Mouse (Mus musculus): ENCODE measurements around the gene H2-Eb1. TPM values are rescaled to one million over a fixed set of nuclear protein-coding genes. Genes with fewer than 3 reads are reported as not detected.

Gene H2-Eb1
- 10 to 100 TPM; 26.8 to 67.1 TPM for polyA plus RNA-seq (2017; shearing (Covaris generic))

DNA sequence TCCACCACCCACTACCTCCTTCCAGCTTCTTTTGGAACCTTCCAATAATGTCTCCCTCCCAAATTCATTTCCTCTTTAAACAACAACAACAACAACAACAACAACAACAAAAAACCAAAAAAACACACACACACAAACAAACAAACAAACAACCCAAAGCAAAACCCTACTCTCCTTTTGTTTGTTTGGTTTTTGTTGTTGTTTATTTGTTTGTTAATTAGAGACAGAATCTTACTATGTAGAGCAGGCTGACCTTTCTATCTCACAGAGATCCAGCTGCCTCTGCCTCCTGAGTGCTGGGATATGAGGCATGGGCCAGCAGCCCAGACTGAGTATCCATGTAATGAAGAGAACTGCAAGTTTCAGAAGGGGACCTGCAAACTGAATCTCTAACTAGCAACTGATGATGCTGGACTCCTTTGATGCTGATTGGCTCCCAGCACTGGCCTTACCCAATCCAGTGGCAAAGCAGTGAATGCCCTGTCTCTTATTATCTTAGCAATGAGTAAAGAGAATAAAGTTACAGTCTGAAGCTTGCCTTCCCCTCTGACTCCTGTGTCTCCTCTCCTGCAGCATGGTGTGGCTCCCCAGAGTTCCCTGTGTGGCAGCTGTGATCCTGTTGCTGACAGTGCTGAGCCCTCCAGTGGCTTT lies at the start of gene H2-Eb1:
Gene H2-Eb1 (plus strand): TSS at position 488 of the 651 bp plus-strand sequence.

DNA sequence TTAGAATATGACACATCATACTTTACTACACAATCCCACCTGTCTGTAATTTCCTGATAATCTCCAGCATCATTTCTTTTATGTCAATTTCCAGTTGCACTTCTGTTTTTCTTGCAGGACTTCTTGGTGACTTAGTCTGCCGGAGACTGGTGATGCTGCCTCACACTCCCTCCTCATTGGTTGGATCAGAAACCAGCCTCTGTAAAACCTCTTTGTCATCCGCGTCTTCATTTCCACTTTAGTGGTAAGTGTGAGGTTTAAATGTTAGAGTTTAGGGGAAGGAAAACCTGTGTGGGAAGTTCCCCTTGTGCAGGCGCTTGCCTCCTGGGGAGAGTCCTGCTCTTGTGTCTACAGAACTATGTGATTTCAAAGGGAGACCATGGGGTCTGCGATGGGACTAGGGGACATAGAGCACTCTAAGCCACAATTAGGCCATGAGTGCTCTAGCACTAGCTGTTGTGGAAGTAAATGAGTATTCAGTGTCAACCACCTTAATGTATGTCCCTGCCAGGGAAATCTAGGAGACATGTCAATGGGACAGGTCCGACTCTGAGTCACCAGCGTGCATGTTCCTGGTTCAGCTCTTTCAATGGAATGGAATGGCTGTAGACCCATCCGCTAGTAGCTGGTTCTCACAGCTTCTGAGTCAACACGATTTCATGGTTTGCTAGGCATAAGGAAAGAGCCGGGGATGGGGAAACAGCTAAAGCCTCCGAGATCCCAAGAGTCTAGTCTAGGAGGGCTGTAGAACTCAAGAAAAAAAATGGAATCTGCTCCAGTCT lies 47.9 kb upstream of the H2-Eb1 start, which contains the start of gene H2-Ab1:
Gene H2-Ab1 (plus strand): TSS at position 96 of the 782 bp plus-strand sequence.

DNA sequence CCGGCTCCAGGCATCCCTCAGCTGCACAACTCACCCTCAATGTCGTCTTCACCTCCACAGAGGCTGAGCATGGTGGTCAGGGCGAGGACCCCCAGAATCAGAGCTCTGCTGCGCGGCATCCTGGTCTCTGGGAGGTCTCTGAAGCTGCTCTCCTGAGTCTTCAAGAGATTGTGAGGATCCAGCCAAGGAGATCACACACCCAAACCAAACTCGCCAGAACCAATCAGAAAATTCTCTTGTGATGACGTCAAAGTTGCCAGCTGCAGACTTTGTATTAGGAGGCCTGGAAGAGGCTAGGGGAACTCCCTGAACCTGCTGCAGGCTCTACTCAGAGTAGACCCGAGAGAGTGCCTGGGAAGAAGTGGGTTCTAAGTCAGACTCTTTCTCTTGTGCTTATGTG lies 18.0 kb upstream of the H2-Eb1 start, which contains the start of gene H2-Aa:
Gene H2-Aa (minus strand): TSS at position 176 of the 400 bp plus-strand sequence.

DNA sequence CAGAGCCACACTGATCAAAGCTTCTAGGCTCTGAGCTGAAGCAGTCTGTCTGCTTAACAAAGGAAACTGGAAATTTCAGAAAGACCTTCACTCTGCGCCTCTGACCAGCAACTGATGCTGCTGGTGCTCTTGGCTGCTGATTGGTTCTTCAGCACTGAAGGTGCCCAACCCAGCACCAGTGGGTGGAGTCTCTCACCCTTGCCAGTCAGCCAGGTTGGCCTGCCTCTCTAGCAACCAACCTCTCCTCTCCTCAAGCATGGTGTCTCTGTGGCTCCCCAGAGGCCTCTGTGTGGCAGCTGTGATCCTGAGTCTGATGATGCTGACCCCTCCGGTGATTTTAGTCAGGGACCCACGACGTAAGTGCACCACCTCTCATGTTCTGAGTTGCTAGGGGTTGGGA lies 19.8 kb downstream of the H2-Eb1 start, which contains the start of gene H2-Eb2:
Gene H2-Eb2 (plus strand): TSS at position 230 of the 400 bp plus-strand sequence.

DNA sequence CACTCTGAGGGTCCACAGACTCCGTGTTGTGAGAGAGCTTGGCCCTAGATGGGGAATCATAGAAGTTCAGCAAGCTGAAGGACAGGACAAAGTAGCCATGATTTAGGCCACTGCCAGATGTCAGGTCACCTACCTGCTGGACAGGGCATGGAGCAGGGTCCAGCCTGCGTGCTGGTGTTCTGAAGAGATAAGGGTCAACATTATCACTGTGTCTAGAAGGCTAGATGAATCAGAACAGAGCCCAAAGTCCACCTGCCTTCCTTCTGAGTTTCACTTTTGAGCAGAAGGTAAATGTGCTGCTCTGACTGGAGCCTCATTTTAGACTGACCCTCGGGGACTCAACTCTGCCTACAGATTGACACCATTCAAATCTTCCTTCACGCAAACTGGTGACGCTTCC lies 48.9 kb downstream of the H2-Eb1 start, which contains the start of gene Btnl2:
Gene Btnl2 (plus strand): TSS at position 284 of the 400 bp plus-strand sequence.

Other genes with a start within 250 kb of the H2-Eb1 start
- gene H2-Oa, start 213.5 kb upstream of the H2-Eb1 start, polyA plus RNA-seq (2017; shearing (Covaris generic)), result 10 to 100 TPM; 31.7 to 45.1 TPM
- gene H2-DMa, start 186.3 kb upstream of the H2-Eb1 start, polyA plus RNA-seq (2017; shearing (Covaris generic)), result 100 to 1,000 TPM in 1 of 2 experiments, 10 to 100 TPM in 1; 99.4 to 105 TPM
- gene Brd2, start 183.2 kb upstream of the H2-Eb1 start, polyA plus RNA-seq (2017; shearing (Covaris generic)), result 100 to 1,000 TPM; 199 to 255 TPM
- gene H2-DMb2, start 162.6 kb upstream of the H2-Eb1 start, polyA plus RNA-seq (2017; shearing (Covaris generic)), result 10 to 100 TPM; 11.6 to 22.4 TPM
- gene H2-DMb1, start 152.8 kb upstream of the H2-Eb1 start, polyA plus RNA-seq (2017; shearing (Covaris generic)), result 10 to 100 TPM in 1 of 2 experiments, 1 to 10 TPM in 1; 2.8 to 12.1 TPM
- gene Tap1, start 118.3 kb upstream of the H2-Eb1 start, polyA plus RNA-seq (2017; shearing (Covaris generic)), result 100 to 1,000 TPM; 379 to 418 TPM
- gene Psmb9, start 118.1 kb upstream of the H2-Eb1 start, polyA plus RNA-seq (2017; shearing (Covaris generic)), result 100 to 1,000 TPM; 443 to 527 TPM
- 1,000 to 10,000 TPM; 1,068 to 1,232 TPM for gene Psmb8, start 108.1 kb upstream of the H2-Eb1 start, polyA plus RNA-seq (2017; shearing (Covaris generic))
- gene Tap2, start 102.3 kb upstream of the H2-Eb1 start, polyA plus RNA-seq (2017; shearing (Covaris generic)), result 100 to 1,000 TPM; 330 to 339 TPM
- gene H2-Ob, start 67.0 kb upstream of the H2-Eb1 start, polyA plus RNA-seq (2017; shearing (Covaris generic)), result 10 to 100 TPM; 69.7 to 70.8 TPM
- 100 to 1,000 TPM in 1 of 2 experiments, 10 to 100 TPM in 1; 49.6 to 150 TPM for gene H2-Ab1, start 48.2 kb upstream of the H2-Eb1 start, polyA plus RNA-seq (2017; shearing (Covaris generic))
- gene H2-Aa, start 18.0 kb upstream of the H2-Eb1 start, polyA plus RNA-seq (2017; shearing (Covaris generic)), result 10 to 100 TPM; 40.3 to 86.4 TPM
- 1 to 10 TPM in 1 of 2 experiments, under 1 TPM in 1; 0.42 to 1.3 TPM for gene H2-Eb2, start 19.8 kb downstream of the H2-Eb1 start, polyA plus RNA-seq (2017; shearing (Covaris generic))
- gene Btnl2, start 49.0 kb downstream of the H2-Eb1 start, polyA plus RNA-seq (2017; shearing (Covaris generic)), result under 1 TPM; 0.43 to 0.46 TPM
- not detected for gene Btnl1, start 71.3 kb downstream of the H2-Eb1 start, polyA plus RNA-seq (2017; shearing (Covaris generic))
- 1 to 10 TPM in 1 of 2 experiments, under 1 TPM in 1; 0.71 to 1.6 TPM for gene BC051142, start 93.0 kb downstream of the H2-Eb1 start, polyA plus RNA-seq (2017; shearing (Covaris generic))
- under 1 TPM in 1 of 2 experiments, not detected in 1; 0.99 TPM for gene Btnl4, start 171.5 kb downstream of the H2-Eb1 start, polyA plus RNA-seq (2017; shearing (Covaris generic))
- under 1 TPM in 1 of 2 experiments, not detected in 1; 0.22 TPM for gene Btnl6, start 211.5 kb downstream of the H2-Eb1 start, polyA plus RNA-seq (2017; shearing (Covaris generic))